Mouse (Mus musculus) cerebellum, adult 11 months (tissue): ENCODE results near the gene Fignl1.
A peak's percentile ranks its signal among the peaks of the same experiment; 100 is the strongest.

ENCODE experiments used
- DNase-seq: peaks from one replicate; pipeline ENCODE4 v3.0.0; 2022

Gene Fignl1

DNA sequence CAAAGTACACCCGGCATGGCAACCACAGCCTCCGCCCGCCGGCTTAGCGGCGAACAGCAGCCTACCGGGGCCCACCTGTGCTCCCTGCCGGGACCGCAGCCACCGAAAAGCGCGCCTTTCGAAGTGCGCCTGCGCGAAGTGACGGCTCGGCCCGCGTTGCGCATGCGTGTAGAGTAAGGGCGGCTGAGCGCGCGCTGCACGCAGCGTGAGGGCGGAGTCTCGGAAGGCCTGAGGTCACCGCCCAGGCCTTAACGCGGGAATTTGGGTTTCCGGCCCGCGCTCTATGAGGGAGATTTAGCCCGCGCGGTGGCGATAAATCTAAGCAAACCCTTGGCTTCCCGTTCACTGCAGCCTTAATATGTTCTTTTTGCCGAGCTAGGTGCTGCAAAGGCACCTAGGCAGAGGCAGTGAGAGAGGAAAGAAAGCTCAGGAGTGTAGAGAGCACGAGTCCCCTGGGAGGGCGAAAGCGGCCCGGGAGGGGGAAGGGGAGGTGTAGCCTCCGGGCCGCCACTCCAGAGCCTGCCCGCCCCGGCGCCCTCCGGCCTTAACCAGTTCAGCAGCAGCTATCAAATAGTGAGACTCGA lies at the start of gene Fignl1:
TSS of gene Fignl1 (minus strand) at position 143 of the 584 bp plus-strand sequence.
- DNase-seq, result peak; percentile 97

DNA sequence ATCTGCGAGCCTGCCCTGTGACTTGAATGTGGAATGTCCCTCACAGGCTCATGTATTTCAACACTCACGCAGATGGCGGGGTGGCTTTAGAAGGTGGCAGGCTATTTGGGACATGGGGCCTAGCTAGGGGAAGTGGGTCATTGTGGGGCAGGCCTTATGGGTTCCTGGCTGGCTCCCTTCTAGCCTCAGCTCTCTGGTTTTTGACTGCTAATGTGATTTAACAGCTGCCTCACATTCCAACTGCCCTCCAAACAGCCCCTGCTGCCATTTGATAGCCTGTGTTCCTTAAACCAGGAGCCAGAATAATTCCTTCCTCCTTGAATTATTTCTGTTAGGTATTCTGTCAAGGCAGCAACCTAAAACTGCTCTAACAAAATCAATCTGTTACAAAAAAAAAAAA lies 48.2 kb upstream of the Fignl1 start:
- DNase-seq, result no peak

DNA sequence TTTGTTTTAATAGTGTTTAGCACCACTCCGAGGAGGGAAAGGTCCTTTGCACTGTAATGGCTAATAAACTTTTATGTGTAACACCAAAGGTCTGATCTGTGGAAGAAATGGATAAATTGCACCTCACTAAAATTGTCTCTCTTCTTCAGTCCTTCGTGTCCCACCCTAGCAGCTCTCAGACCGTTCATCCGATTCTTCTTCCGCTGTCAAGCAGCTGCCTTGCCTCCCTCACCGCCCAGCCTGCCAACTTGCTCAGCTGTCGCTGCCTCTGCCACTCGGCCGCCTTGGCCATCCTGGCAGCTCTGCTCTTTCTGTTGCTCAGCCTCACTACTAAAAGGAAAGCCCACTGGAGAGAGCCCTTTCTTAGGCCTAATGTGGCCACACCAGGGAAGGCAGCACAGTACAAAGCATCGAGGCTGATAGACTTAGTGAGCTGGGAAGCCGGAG lies 46.9 kb upstream of the Fignl1 start:
- DNase-seq, result no peak

DNA sequence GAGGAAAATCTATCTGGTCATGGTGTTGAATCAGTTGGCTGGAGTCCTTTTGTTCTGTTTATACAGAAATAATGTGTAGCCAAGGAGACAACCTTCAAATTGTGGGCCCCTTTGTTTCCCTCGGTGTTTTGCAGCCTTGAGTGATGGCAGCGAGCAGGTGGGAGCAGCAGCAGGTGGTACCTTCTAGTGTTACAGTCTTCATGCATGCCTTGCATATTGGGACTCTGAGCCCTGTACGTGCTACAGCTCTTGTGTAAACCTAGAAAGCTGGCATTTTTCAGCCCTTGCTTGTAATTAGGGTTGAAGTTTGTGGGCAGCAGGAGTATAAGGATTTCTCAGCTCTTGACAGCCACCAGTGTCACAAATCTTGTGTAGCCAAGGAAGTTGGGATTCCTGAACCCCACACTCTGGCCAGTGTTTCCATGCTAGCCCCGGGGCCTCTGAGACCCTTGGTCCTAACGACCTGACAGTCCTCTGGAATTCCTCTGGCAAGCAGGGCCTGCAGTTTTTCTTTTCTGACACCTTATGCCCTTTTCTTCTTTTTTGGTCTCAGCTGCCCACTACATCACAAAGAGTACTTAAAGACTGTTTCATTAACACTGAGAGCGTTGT lies 46.4 kb upstream of the Fignl1 start:
- DNase-seq, result no peak

DNA sequence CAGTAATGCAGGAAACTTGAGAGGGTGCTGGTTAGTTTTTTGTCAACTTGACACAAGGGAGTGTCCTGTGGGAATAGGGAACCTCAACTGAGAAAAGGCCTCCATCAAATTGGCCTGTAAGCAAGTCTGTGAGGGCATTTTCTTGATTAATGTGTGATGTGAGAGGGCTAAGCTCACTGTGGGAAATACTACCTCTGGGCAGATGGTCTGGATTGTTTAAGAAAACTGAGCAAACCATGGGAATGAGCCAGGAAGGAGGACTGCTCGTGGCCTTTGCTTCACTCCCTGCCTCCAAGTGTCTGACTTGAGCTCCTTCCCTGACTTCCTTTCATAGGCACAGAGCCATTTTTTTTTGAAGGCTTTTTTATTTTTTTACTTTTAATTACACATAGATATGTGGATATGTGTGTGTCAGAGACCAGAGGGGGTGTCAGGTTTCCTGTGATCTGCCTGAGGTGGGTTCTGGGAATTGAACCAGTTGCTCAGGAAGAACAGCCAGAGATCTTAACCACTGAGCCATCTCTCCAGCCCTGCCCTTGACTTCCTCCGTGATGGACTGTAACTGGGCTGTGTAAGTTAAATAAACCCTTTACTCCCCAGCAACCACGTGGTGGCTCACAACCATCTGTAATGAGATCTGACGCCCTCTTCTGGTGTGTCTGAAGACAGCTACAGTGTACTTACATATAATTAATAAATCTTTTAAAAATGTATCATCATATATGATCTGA lies 45.1 kb upstream of the Fignl1 start:
- no peak for DNase-seq

DNA sequence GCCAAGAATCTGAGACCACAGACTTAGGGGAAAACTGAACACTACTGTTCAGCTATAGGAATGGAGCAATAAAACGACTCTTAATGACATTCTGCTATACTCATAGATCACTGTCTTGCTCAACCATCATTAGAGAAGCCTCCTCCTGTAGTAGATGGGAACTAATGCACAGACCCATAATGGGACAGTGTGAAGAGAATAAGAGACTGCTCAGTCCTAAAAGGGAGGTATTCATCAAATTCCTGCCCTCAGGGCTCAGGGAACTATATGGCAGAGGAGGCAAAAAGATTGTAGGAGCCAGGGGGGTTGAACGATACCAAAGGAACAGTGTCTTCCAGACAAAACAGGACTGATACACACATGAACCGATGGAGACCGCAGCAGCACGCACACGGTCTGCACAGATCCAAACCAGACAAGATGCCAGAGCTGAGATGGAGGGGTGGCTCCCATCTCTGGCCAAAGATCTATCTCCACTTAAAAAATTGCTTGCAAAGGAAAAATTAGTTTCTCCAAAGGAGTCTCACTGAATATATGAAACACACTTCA lies 43.3 kb upstream of the Fignl1 start:
- no peak for DNase-seq

DNA sequence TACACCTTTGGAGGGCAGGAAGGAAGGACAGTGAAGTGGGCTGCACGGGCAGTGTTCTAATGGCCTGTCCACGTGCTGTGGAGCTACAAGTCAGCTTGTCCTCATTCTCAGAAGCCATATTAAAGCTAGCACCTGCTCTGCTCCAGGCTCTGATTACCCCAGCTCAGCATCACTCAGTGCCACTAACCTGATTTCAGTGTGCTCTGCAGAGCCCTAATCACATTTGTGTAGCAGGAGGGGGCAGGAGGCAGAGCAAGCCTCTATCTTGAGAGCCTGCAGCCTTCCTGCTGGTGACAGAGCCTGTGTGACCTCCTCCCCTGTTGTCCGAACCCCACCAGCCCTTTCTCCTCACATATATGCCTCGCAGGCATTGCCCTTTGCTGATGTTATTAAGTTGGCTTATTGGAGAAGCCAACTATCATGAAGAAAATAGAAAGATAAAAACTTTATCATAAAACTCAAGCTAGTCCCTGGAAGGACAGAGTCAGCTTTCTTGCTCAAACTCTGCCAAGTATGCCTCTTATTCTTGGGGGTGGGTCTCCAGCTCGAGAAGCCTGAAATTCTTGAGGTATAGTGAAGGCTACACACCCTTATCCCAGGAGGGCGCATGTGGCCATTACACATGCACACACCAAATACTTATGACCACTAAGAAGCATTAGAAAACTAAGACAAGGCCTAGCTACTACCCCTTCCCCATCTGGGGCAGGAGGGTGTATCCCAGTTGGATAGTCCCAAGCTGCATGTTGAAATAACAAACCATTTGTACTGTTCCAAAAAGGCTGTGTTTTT lies 41.9 kb upstream of the Fignl1 start:
- no peak for DNase-seq

DNA sequence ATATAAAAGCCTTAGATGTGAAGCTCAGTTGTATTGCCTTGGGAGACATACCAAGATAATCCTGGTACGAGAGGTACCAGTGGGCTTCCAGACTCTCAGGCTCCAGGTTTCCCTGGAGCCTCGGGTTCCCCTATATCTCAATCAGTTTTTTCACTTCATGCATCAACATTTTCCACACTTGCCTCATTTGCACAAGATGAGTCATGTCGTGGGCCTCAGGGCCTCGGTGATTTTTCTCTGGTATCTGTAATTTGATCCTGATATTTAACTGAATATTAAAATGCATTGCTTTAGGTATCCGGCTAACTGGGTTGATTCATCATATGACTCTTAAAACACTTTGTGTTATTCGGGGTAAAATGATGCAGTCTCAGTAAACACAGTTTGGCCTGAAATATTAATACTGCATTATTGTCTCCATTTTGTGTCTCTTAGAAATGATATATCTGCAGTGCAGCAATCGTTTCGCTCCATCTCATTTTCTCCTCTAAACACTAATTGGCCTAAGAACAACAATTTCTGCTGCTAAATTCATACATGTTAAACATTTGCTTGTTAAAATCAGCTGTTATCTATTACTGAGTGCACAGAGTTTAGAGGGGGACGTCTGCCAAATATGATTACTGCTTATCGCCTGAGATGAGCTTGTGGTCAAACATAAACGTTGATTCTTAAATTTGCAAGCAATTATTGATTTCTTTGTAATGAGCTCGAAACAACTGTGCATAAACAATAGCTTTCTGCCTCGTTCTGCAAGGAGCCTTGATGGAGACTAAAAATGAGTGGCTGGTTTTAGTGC lies 41.0 kb upstream of the Fignl1 start:
- no peak for DNase-seq

DNA sequence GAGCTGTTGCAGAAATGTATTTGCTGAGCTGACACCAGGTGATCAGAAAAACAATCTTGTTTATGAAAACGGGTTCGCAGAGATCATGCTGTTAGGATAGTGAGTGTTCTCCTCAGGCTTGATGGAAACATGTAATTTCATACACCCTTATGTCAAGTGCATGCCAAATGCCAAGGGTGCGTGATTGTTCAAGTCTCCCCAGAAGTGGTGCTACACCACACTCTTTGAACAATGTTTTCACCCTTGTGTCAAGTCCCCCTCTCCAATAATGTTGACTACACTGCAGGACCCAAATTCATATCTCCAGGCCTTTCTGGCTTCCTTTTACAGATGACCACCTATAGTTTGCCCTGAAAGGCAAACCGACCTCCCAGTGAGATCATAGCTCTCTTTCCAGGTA lies 39.7 kb upstream of the Fignl1 start:
- DNase-seq, result no peak

DNA sequence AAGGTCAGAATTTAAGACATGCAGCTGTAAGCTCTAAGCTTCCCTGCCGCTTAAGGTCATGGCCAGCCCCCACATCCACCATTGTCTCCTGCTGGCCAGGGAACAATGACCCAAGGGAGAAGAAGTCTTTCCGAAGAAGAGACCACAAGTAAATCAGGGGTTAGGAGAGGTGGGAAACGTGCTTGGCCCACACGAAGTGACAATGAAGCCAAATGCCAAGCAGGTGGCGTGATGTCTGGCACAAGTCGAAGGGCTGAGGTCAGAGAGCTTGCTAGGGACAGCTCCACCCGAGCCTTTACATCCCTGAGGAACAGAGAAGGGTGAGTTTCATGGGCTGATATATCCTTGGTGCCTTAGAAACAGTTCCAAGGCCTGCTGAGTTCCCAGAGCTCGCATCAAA lies 36.3 kb upstream of the Fignl1 start:
- no peak for DNase-seq

DNA sequence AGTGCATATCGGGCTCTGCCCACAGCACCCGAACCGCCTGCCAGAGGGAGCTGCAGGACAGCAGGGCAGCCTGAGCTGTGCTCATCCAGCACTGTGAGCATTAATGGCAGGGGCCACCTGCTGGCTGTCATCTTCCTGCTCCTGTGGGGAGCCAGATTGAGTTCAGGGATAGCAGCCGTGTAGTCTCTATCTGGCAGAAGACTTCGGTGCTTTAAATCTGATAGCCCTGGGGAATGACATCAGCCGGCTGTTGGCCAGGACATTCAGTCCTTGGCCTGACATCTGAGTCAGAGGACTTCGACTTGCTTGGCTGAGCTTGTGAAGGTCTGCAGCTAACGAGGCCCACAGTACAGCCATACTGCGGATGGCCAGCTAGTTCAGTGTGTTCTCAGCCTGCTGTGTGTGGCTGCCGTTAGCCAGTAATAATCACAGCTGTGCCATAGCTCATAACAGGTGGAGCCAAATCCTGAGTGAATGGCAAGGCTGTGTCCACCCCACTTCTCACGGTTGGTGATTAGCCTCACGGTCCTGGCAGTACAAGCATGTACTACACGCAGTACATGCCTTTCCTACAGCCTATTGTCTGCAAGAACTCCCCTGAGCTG lies 35.7 kb upstream of the Fignl1 start:
- peak; percentile 29 for DNase-seq

DNA sequence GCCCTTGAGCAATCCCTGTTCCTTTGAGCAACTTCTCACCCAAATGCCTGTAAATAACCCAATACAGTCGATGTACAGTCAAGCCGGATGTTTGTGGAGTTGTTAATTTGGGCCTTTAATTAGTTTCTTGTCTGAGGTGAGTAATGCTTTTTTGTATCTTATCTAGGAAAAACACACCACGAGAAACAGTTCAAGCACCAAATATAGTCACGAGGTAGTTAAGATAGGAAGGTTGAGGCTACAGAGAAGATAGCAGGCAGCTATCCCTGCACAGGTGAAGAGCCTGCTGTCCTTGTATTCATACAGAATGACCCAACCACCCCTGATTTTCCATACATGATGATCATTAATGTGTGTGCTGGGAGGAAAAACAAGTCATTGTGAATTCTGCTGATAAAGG lies 32.8 kb upstream of the Fignl1 start:
- DNase-seq, result no peak

DNA sequence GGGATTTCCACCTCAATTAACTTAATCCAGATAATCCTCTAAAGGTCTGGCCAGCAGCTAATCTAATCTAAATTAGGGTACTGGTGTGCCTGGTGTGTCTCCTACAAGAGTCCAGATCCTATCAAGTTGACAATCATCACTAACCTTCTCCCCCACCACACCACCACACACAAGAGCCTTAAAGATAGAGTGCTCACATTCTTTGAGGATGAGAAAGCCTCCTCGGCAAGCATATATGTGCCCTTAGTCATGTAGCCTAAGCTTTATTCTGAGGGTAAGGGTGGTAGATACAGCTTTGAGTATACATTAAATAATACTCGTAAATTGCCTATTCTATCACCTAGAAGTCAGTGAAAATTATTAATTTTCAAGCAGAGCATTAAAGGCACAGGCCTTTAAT lies 32.0 kb upstream of the Fignl1 start:
- no peak for DNase-seq

DNA sequence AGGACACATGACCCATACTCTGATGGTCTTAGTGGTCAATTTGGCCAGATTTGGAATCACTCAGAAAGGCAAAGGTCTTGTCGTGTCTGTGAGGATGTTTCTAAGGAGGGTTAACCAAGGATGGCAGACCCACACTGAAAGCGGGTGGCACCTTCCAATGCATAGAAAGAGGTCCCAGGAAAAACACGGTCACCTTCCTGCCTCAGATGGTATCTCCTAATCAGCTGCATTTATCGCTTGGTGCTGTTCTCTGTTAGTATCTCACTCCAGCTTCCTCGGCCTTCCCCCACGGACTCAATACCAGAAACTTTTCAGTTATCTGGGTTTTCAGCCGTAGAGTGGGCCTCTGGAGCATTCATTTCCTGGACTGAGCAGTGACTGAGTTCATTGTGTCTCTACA lies 31.1 kb upstream of the Fignl1 start:
- no peak for DNase-seq

DNA sequence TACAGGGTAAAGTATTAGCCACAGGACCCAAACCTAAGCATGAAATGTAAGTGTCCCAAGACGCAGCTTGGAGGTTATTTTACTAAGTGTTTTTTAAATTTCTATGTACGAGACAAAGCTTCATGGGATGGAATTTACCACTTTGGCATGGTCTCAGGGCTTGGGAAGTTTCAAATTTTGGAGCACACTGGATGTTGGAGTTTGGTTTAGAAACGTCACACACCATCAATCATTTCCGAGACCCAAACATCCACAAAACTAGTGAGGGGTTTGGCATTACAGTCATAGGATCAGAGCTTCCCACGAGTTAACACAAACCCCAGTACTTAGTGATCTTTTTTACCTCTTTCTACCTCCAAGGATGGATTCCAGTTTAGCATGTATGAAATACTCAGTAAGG lies 28.6 kb upstream of the Fignl1 start:
- no peak for DNase-seq

DNA sequence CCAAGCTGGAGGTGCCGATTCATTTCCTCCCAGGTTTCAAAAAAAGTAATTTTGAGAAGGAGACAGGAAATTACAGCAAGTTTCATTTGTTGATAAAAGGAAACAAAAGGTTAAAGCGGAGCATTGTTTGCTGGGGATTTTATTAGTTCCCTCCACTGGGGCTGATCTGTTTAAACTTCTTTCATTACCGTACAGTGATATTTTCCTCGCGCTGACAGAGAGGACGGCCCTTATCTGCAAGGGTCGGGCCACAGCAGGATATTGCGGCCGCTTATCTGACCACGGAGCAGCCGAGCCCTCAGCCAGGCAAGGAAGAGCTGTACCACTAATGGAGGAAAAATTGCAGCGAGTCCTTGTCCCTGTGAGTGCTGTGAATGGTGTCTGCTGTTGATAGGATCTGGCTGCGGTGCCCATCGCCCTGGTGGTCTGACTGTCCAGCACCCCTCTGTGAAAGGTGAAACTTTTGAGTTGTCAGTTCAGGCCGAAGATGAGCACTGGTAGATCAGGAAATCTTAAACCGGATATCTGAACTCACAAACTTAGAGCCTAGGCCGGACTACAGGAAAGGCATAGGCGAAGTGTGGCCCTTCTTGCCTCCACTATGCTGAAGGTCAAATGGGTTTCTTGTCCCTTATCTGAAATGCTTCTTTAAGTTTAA lies 28.1 kb upstream of the Fignl1 start:
- no peak for DNase-seq

DNA sequence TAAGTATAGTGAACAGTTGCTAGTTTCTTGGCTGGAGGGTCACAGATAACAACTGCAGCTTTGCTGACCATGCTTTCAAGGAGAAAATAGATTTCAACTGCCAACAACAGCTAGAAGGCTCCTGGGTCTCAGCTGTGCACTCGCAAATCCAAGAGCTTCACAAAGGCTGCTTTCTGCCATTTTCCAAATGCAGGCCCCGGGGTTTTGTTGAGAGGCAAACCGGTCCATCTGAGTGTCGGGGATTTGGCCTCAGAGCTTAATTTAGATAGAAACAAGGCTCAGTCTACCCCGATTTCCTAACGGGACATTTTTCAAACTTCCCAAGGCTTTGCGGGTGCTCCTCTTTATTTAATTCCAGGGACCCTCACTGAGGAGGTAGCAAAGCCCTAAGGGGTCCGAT lies 27.5 kb upstream of the Fignl1 start:
- no peak for DNase-seq

DNA sequence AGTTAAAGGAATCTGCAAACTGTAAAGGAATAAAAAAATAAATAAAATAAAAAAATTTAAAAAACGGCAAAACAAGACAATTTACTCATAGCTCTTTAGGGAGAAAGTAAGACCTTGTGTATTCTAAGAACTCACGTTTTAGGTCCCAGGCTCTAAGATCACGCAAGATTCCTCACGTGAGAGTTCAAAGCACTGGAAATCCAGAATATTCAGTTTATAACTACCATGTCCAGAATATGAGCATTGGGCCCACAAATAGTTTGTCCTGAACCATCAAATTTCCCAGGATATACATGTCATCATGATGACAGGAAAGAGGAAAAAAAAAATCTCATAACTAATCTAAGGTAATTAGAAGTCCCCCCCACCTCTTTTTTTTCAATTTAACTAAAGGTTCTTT lies 27.0 kb upstream of the Fignl1 start:
- DNase-seq, result no peak

DNA sequence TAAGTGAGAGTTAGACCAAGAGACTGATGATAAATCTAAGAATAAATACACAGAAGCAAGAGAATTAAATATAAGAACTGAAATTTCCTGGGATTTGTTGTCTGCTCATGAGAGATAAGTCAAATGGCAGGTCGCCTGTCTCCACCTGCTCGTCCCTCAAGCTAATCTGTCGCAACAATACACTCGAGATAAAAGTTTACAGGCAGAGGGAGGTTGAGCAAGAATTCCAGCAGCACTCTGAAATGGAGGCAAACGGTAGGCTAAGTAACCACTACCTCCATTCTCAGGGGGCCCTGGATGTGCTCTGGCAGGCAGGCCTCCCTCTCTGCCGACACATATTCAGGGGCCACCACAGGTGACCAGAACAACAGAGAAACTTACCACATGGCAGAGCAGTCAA lies 26.6 kb upstream of the Fignl1 start:
- DNase-seq, result no peak

DNA sequence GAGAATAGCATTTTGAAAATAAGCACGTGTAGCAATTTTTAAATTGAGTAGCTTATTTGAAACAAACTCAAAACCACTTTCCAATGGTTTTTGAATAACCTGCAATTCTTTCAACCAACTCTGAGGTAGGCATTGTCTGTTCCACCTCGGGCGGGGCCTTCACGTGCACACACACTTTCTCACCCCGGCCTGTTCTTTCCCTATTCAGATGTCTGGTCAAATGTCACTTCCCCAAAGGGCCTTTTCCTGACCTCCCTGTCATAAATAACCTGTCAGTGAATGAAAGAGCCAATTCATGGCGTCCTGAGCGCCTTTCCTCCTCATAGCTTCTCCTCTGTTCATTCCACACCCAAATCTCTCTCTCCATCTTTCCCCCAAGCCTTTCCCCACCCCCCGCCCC lies 24.3 kb upstream of the Fignl1 start:
- no peak for DNase-seq

DNA sequence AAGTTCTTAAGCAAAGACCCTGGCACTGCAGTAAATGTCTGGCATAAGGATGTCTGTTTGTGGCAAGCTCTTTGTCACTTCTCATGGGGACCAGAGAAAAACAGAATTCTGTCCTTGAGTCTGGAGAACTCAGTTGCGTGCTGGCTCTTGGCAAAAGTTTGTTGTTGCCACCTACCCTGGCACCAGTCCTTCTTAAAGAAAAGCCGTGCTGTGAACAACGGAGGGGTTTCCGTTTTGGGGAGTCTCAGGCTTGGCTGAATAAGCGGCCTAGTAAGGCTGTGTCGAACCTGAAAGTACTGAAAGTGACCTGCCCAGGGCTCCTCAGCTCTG lies 24.0 kb upstream of the Fignl1 start:
- DNase-seq, result no peak
